Mouse (Mus musculus): ENCODE data around the gene Izumo1r.

DNA sequence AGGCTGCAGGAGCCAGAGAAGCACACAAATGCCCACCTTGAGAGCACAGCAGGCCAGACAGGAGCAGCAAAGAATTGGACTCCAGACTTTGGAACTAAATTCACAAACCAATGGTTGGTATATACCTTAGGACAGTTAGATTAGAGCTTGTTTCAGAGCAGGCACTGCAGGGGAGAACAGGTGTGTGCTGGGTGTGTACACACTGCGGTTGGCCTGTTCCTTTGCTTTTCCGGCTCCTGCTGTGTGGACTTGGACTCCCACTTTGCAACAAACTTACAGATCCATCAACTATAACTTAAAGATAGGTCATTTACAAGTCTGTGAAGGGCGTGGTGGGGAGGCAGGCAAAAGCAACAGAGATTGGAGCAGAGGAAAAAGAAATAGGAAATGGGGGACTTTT lies 45.0 kb downstream of the Izumo1r start:
- TF ChIP-seq ZMIZ1 (IDR thresholded peaks at IDR 0.05; ENCODE audit: low read depth, low read length) = no peak
- no peak for TF ChIP-seq JUND (IDR thresholded peaks at IDR 0.05; ENCODE audit: low read depth, low read length)
- no peak for TF ChIP-seq NRF1 (IDR thresholded peaks at IDR 0.05; ENCODE audit: insufficient read depth, low read depth, low read length, poor library complexity, severe bottlenecking)
- no peak for TF ChIP-seq CTCF (IDR thresholded peaks at IDR 0.05 in 2 of 3, conservative IDR thresholded peaks at IDR 0.05 in 1 of 3; ENCODE audit: control insufficient read depth in 1 of 3, insufficient read depth in 1 of 3, low read depth in 2 of 3, low read length in 3 of 3, poor library complexity in 1 of 3, severe bottlenecking in 1 of 3)
- no peak for TF ChIP-seq MAX (IDR thresholded peaks at IDR 0.05; ENCODE audit: low read length)
- TF ChIP-seq E2F4 (IDR thresholded peaks at IDR 0.05; ENCODE audit: borderline replicate concordance, low read depth, low read length) = no peak
- TF ChIP-seq POLR2A (IDR thresholded peaks at IDR 0.05; ENCODE audit: control insufficient read depth in 1 of 2, insufficient read depth in 1 of 2, low read depth in 1 of 2, low read length in 2 of 2, poor library complexity in 1 of 2) = no peak
- TF ChIP-seq NELFE (IDR thresholded peaks at IDR 0.05; ENCODE audit: low read depth, low read length) = no peak
- no peak for TF ChIP-seq BHLHE40 (IDR thresholded peaks at IDR 0.05; ENCODE audit: borderline replicate concordance, low read depth, low read length)
- no peak for TF ChIP-seq MAFK (IDR thresholded peaks at IDR 0.05; ENCODE audit: borderline replicate concordance, low read depth, low read length)
- TF ChIP-seq GATA1 (IDR thresholded peaks at IDR 0.05; ENCODE audit: low read depth, low read length) = no peak
- TF ChIP-seq TAL1 (IDR thresholded peaks at IDR 0.05; ENCODE audit: low read length) = no peak
- TF ChIP-seq EP300 (IDR thresholded peaks at IDR 0.05; ENCODE audit: low read depth in 1 of 2, low read length in 2 of 2) = no peak

Measured in MEL (cell line).